Mouse (Mus musculus) intestine, embryonic 15.5 days (tissue): ENCODE measurements around the gene Tdrd5. TPM values are rescaled to one million over a fixed set of nuclear protein-coding genes. Genes with fewer than 3 reads are reported as not detected.
"Not testable (repeated sequence)": the region's sequence is repeated elsewhere in the genome, so short reads cannot be mapped to it uniquely, and the experiment has no call there.

Experiments used
- ATAC-seq: fragments of 200-750 bp; cut with Nextera tagmentation; 2 replicates; pipeline ENCODE4 v1.8.0; 2017; ENCODE audit warnings: moderate TSS enrichment, moderate library complexity
- H3K27ac ChIP-seq: fragments of 300-500 bp; sonication (generic); 2 replicates; pipeline ENCODE4 v1.5.1; 2015; ENCODE audit warnings: mild to moderate bottlenecking, inconsistent platforms
- H3K27me3 ChIP-seq: fragments of 300-500 bp; sonication (generic); replicated peaks from 2 replicates; pipeline ENCODE4 v1.6.1; 2015; ENCODE audit warnings: inconsistent platforms
- H3K36me3 ChIP-seq: fragments of 300-500 bp; sonication (generic); 2 replicates; pipeline ENCODE4 v1.6.1; 2015; ENCODE audit warnings: inconsistent platforms
- H3K4me1 ChIP-seq: fragments of 300-500 bp; sonication (generic); replicated peaks from 2 replicates; pipeline ENCODE4 v1.6.1; 2015; ENCODE audit warnings: inconsistent platforms
- H3K4me2 ChIP-seq: fragments of 300-500 bp; sonication (generic); replicated peaks from 2 replicates; pipeline ENCODE4 v1.6.1; 2015; ENCODE audit warnings: mild to moderate bottlenecking, inconsistent platforms
- H3K4me3 ChIP-seq: fragments of 300-500 bp; sonication (generic); replicated peaks from 2 replicates; pipeline ENCODE4 v1.5.1; 2015; ENCODE audit warnings: inconsistent platforms
- H3K9ac ChIP-seq: fragments of 300-500 bp; sonication (generic); 2 replicates; pipeline ENCODE4 v1.6.1; 2015; ENCODE audit warnings: inconsistent platforms
- H3K9me3 ChIP-seq: fragments of 300-500 bp; sonication (generic); 2 replicates; pipeline ENCODE4 v1.6.1; 2016; ENCODE audit warnings: inconsistent platforms
- WGBS: fragments of 180-500 bp; shearing (Covaris S2); methylation state at CpG from one replicate; pipeline ENCODE4 v1.1.7; 2015; 5-methylcytosine and 5-hydroxymethylcytosine counted together
- polyA plus RNA-seq: library from polyadenylated mRNA; unstranded; fragments of >200 nt; fragmentation: Nextera tagmentation; extraction: Ambion mirVana; gene quantifications from 2 replicates; pipeline ENCODE4 v1.2.1, GENCODE M21; 2015

The Tdrd5 gene
- 0.70 and 0.74 TPM in 2 replicates for polyA plus RNA-seq

- peak; percentile 85 for ATAC-seq
- H3K27me3 ChIP-seq, result peaks cover 25% of the 10 kb centered on the region
These were observed at the start of gene Tdrd5 for GRCm38 (mm10) chr1:156302911-156303749. Tdrd5 (minus strand) TSS chr1:156303664.

DNA sequence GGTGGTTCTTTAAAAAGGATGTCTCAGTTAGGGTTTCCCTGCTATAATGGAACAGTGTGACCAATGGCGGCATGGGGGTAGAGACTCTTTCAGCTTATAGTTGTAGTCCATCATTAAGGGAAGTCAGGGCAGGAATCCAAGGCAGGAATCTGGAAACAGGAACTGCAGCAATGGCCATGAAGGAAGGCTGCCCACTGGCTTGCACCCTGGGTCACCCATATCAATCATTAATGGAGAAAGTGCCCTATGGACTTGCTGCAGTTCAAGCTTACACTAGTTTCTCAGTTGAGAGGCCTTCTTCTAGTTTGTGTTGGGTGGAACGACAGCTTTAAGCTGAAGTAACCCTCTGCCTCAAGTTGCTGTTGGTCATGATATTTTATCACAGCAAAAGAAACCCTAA is 49.0 kb upstream of the Tdrd5 start:
- Histone ChIP-seq H3K4me3 (no peak overlapping the region), H3K27ac (no peak overlapping the region), H3K4me1 (no peaks in the 10 kb centered on the region), H3K27me3 (no peaks in the 10 kb centered on the region), H3K9me3 (no peaks in the 10 kb centered on the region), H3K36me3 (no peaks in the 10 kb centered on the region), H3K9ac (no peak overlapping the region), H3K4me2 (no peak overlapping the region)
- no peak for ATAC-seq
- WGBS, result 86% methylated on average over 2 of the region's 2 CpGs

More at GRCm38 (mm10) chr1:156302911-156303749, at the start of gene Tdrd5:
- H3K36me3 ChIP-seq, result no peaks in the 10 kb centered on the region
- H3K4me3 ChIP-seq, result peak within 1 kb of the TSS; percentile 62
- H3K27ac ChIP-seq, result no peak within 1 kb of the TSS
- H3K4me2 ChIP-seq, result peak within 1 kb of the TSS; percentile 98
- H3K4me1 ChIP-seq, result 0 out of 2 replicates have a peak, but pooled peaks cover 8% of the 10 kb centered on the region
- under 1% methylated on average over 76 of the region's 85 CpGs for WGBS
- no peaks in the 10 kb centered on the region for H3K9me3 ChIP-seq
- peak within 1 kb of the TSS; percentile 49 for H3K9ac ChIP-seq

- Histone ChIP-seq H3K27me3 (no peaks in the 10 kb centered on the region), H3K4me1 (no peaks in the 10 kb centered on the region), H3K4me3 (no peak overlapping the region), H3K36me3 (no peaks in the 10 kb centered on the region), H3K4me2 (no peak overlapping the region), H3K9me3 (no peaks in the 10 kb centered on the region), H3K27ac (no peak overlapping the region), H3K9ac (no peak overlapping the region)
- 88% methylated on average over 4 of the region's 4 CpGs for WGBS
- no peak for ATAC-seq
These were observed 47.0 kb upstream of the Tdrd5 start for GRCm38 (mm10) chr1:156350441-156350840.

DNA sequence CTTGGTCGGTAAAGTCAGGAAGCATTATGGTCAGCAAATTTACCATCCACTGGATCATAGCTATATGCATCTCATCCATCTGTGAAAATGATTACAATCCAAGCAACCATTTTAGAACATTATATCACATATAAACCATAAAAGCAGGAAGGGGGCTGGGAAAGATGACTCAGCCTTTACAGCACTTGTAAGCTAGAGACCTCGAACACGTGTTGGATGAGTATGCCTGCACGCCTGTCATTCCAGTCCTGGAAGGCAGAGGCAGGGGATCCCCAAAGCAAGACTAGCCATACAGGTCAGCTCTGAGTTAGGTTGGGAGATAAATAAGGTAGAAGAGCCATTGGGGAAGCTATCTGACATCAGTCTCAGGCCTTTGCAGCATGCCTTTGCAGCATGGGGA is 45.6 kb upstream of the Tdrd5 start:
- WGBS, result 78% methylated on average over 4 of the region's 4 CpGs
- Histone ChIP-seq H3K4me2 (no peak overlapping the region), H3K4me1 (no peaks in the 10 kb centered on the region), H3K4me3 (no peak overlapping the region), H3K36me3 (no peaks in the 10 kb centered on the region), H3K27ac (no peak overlapping the region), H3K9me3 (no peaks in the 10 kb centered on the region), H3K27me3 (no peaks in the 10 kb centered on the region), H3K9ac (no peak overlapping the region)
- no peak for ATAC-seq

GRCm38 (mm10) chr1:156345633-156346032 is 42.2 kb upstream of the Tdrd5 start:
- Histone ChIP-seq H3K36me3 (no peaks in the 10 kb centered on the region), H3K27ac (no peak overlapping the region), H3K4me2 (no peak overlapping the region), H3K27me3 (no peaks in the 10 kb centered on the region), H3K9me3 (no peaks in the 10 kb centered on the region), H3K4me3 (no peak overlapping the region), H3K4me1 (no peaks in the 10 kb centered on the region), H3K9ac (no peak overlapping the region)
- 91% methylated on average over 4 of the region's 4 CpGs for WGBS
- ATAC-seq, result no peak

DNA sequence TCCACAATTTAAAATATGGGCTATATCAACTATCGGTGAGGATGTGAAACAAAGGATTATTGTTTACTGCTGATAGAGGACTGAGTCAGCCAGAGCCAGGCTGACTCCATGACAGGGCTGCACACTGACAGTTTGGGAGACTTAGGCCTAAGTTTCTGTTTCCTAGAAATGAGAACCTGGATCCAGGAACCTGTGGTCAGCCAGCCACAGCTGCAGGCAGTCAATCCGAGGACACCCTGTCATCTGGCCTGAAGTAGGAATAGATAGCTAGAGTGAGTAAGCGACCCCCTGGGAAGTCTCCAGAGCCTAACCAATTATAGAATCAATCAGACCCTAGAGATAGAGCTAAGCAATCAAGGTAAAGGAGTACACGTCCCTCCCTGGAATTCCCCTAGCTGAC is 41.0 kb upstream of the Tdrd5 start:
- Histone ChIP-seq H3K4me3 (no peak overlapping the region), H3K36me3 (no peaks in the 10 kb centered on the region), H3K9ac (no peak overlapping the region), H3K27me3 (no peaks in the 10 kb centered on the region), H3K9me3 (no peaks in the 10 kb centered on the region), H3K4me2 (no peak overlapping the region), H3K27ac (no peak overlapping the region), H3K4me1 (no peaks in the 10 kb centered on the region)
- WGBS, result 59% methylated on average over 4 of the region's 4 CpGs
- ATAC-seq, result no peak

DNA sequence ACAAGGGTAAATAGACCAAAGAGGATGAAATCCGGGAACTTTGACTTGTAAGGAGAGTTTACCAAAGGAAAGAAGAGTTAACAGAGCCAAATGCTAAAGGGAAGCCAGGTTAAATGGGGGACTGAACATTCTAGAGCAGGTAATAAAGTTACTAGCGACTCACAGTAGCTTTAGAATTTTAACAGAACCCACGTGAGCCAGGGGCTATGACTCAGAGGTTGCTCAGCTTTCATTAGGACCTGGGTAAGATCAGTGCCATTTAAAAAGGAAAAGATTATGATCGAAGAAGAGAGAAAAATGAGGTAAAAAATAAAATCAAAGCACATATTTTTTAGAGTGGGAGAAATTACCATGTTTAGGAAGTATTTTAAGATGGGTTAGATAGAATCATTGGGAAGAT is 37.4 kb upstream of the Tdrd5 start:
- no peak overlapping the region for H3K9ac ChIP-seq
- 66% methylated on average over 4 of the region's 4 CpGs for whole genome bisulfite sequencing
- H3K27ac ChIP-seq, result no peak overlapping the region
- H3K36me3 ChIP-seq, result no peaks in the 10 kb centered on the region
- no peaks in the 10 kb centered on the region for H3K4me1 ChIP-seq
- no peaks in the 10 kb centered on the region for H3K9me3 ChIP-seq
- no peak overlapping the region for H3K4me2 ChIP-seq
- no peak overlapping the region for H3K4me3 ChIP-seq
- no peak for ATAC-seq
- H3K27me3 ChIP-seq, result no peaks in the 10 kb centered on the region

GRCm38 (mm10) chr1:156323126-156323525 is 19.7 kb upstream of the Tdrd5 start:
- WGBS, result 86% methylated on average over 9 of the region's 9 CpGs
- no peaks in the 10 kb centered on the region for H3K4me1 ChIP-seq

GRCm38 (mm10) chr1:156310630-156311029 is 7.2 kb upstream of the Tdrd5 start, which contains the start of gene Nphs2:
Nphs2 (plus strand) TSS chr1:156310727.
- WGBS, result 4% methylated on average over 29 of the region's 29 CpGs
- Histone ChIP-seq H3K4me2 (peak within 1 kb of the TSS; percentile 58), H3K27me3 (peaks cover 27% of the 10 kb centered on the region), H3K9me3 (no peaks in the 10 kb centered on the region), H3K4me1 (peaks cover 4% of the 10 kb centered on the region), H3K4me3 (peak within 1 kb of the TSS; percentile 22), H3K9ac (no peak within 1 kb of the TSS), H3K27ac (no peak within 1 kb of the TSS), H3K36me3 (no peaks in the 10 kb centered on the region)
- no peak for ATAC-seq

More at GRCm38 (mm10) chr1:156323126-156323525, 19.7 kb upstream of the Tdrd5 start:
- no peak overlapping the region for H3K4me2 ChIP-seq
- ATAC-seq, result no peak
- H3K4me3 ChIP-seq, result no peak overlapping the region
- no peaks in the 10 kb centered on the region for H3K36me3 ChIP-seq
- no peak overlapping the region for H3K27ac ChIP-seq
- no peaks in the 10 kb centered on the region for H3K27me3 ChIP-seq
- H3K9me3 ChIP-seq, result no peaks in the 10 kb centered on the region
- no peak overlapping the region for H3K9ac ChIP-seq

GRCm38 (mm10) chr1:156308595-156308994 is 5.1 kb upstream of the Tdrd5 start:
- peaks cover 4% of the 10 kb centered on the region for H3K4me1 ChIP-seq
- peaks cover 27% of the 10 kb centered on the region for H3K27me3 ChIP-seq
- H3K27ac ChIP-seq, result no peak overlapping the region
- no peak overlapping the region for H3K4me3 ChIP-seq
- no peak overlapping the region for H3K4me2 ChIP-seq
- ATAC-seq, result no peak
- no peaks in the 10 kb centered on the region for H3K36me3 ChIP-seq
- no peak overlapping the region for H3K9ac ChIP-seq
- 72% methylated on average over 1 of the region's 1 CpGs for WGBS
- H3K9me3 ChIP-seq, result no peaks in the 10 kb centered on the region

- no peak for ATAC-seq
- Histone ChIP-seq H3K27ac (no peak overlapping the region), H3K4me2 (no peak overlapping the region), H3K4me3 (no peak overlapping the region), H3K9me3 (no peaks in the 10 kb centered on the region), H3K27me3 (no peaks in the 10 kb centered on the region), H3K4me1 (no peaks in the 10 kb centered on the region), H3K36me3 (no peaks in the 10 kb centered on the region), H3K9ac (no peak overlapping the region)
- WGBS, result 90% methylated on average over 6 of the region's 6 CpGs
These were observed 13.4 kb downstream of the Tdrd5 start for GRCm38 (mm10) chr1:156290016-156290415.

GRCm38 (mm10) chr1:156289222-156289587 is 14.3 kb downstream of the Tdrd5 start:
- not testable (repeated sequence) for H3K4me2 ChIP-seq

More at GRCm38 (mm10) chr1:156289222-156289587, 14.3 kb downstream of the Tdrd5 start:
- H3K9me3 ChIP-seq, H3K27me3 ChIP-seq, ATAC-seq, H3K9ac ChIP-seq, H3K4me1 ChIP-seq, H3K36me3 ChIP-seq, H3K27ac ChIP-seq, H3K4me3 ChIP-seq: not testable (repeated sequence)
- 65% methylated on average over 10 of the region's 10 CpGs for WGBS
